Mouse (Mus musculus): ENCODE measurements around the gene Naa40. TPM values are rescaled to one million over a fixed set of nuclear protein-coding genes. Genes with fewer than 3 reads are reported as not detected.

The Naa40 gene
- polyA plus RNA-seq, 1 experiment from 2014 or later = 93.2 TPM

DNA sequence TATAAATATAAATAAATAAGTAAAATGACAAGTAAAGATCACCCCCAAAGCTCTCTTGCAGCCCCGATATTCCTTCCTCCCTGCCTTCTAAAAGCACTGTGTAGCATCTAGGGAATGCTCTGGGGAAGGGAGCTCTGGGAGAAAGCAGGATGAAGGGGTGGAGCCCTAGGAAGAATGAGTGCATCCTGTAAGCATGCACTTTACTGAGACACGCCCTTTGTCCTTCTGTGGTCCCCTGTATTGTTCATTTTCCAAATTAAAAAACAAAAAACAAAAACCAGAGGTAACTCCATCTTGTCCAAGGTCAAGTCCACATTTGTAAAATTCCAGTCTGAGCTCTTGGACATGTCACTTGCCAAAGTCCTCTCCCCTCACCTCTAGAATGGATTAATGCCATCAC, 36.1 kb downstream of the Naa40 start:
- no peak for DNase-seq (ENCODE audit: low spot score)
- Histone ChIP-seq H3K27ac (replicated peaks) (peak overlapping the region; percentile 97; the same call in 1 of the 2 replicates), H3K4me3 (peak overlapping the region; percentile 71), H3K9me3 (no peaks in the 10 kb centered on the region), H3K36me3 (replicated peaks) (peaks cover 49% of the 10 kb centered on the region), H3K27me3 (replicated peaks; ENCODE audit: low read depth, poor library complexity, severe bottlenecking) (no peaks in the 10 kb centered on the region), H3K4me1 (peaks cover 25% of the 10 kb centered on the region)
- WGBS = 67% methylated on average over 2 of the region's 2 CpGs

GRCm38 (mm10) chr19:7200427-7200826, 40.6 kb downstream of the Naa40 start:
- no peak for DNase-seq (ENCODE audit: low spot score)
- H3K9me3 ChIP-seq = no peaks in the 10 kb centered on the region
- H3K27ac ChIP-seq (replicated peaks) = no peak overlapping the region
- peaks cover 48% of the 10 kb centered on the region for H3K4me1 ChIP-seq
- 67% methylated on average over 1 of the region's 1 CpGs for WGBS
- peaks cover 78% of the 10 kb centered on the region for H3K36me3 ChIP-seq (replicated peaks)
- no peak overlapping the region for H3K4me3 ChIP-seq
- no peaks in the 10 kb centered on the region for H3K27me3 ChIP-seq (replicated peaks; ENCODE audit: low read depth, poor library complexity, severe bottlenecking)

- Histone ChIP-seq H3K27ac (replicated peaks) (no peak overlapping the region), H3K27me3 (replicated peaks; ENCODE audit: low read depth, poor library complexity, severe bottlenecking) (no peaks in the 10 kb centered on the region), H3K9me3 (no peaks in the 10 kb centered on the region), H3K4me1 (peaks cover 39% of the 10 kb centered on the region), H3K36me3 (replicated peaks) (peaks cover 73% of the 10 kb centered on the region), H3K4me3 (no peak overlapping the region)
- WGBS = 94% methylated on average over 13 of the region's 13 CpGs
- DNase-seq (ENCODE audit: low spot score) = no peak
Measured at GRCm38 (mm10) chr19:7199089-7199488, 41.9 kb downstream of the Naa40 start.

DNA sequence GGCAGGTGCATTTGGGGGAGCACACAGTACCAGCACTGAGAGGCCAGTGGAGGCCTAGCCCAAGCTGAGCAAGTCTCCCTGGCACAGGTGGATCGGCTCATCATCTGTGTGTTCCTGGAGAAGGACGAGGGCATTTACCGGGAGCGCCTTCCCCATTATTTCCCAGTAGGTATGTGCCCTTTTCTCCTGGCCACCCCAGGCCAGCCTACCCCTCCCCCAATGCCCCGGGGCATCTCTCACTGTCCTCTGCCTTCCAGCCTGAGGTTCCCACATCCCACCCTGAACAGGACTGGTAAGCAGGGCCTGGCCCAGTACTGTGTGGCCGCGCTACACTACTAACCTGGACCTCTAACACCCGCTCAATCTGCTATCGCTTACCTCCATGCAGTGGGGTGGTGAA, 43.5 kb downstream of the Naa40 start:
- Histone ChIP-seq H3K36me3 (replicated peaks) (peaks cover 57% of the 10 kb centered on the region), H3K9me3 (no peaks in the 10 kb centered on the region), H3K4me1 (peaks cover 36% of the 10 kb centered on the region), H3K27me3 (replicated peaks; ENCODE audit: low read depth, poor library complexity, severe bottlenecking) (no peaks in the 10 kb centered on the region; the same call in 1 of the 2 replicates), H3K27ac (replicated peaks) (no peak overlapping the region), H3K4me3 (no peak overlapping the region)
- DNase-seq (ENCODE audit: low spot score) = peak; percentile 29
- WGBS = 84% methylated on average over 9 of the region's 9 CpGs

DNA sequence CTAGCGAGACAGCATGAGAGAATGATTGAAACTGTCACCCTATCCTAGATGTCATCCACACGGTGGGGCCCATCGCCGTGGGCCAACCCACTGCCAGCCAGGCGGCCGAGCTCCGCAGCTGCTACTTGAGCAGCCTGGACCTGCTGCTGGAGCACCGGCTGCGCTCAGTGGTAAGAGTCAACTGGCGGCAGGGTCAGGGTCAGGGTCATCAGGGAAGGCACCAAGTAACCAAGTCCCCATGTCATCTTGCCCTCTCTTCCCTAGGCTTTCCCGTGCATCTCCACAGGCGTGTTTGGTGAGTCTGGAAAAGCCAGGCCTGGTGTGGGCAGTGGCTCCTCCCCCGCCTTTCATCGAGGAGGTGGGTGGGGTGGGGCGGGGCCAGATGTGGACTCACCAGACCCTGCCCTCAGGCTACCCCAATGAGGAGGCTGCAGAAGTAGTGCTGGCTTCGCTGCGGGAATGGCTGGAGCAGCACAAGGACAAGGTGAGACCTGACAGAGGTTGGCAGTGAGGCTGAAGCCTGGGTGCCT, 44.2 kb downstream of the Naa40 start:
- WGBS = 10% methylated on average over 17 of the region's 17 CpGs
- Histone ChIP-seq H3K9me3 (no peaks in the 10 kb centered on the region), H3K36me3 (replicated peaks) (peaks cover 51% of the 10 kb centered on the region), H3K4me3 (0 out of 2 replicates have a peak overlapping the region, but pooled peaks have one; percentile 1), H3K27ac (replicated peaks) (no peak overlapping the region), H3K27me3 (replicated peaks; ENCODE audit: low read depth, poor library complexity, severe bottlenecking) (peaks cover 3% of the 10 kb centered on the region), H3K4me1 (peaks cover 40% of the 10 kb centered on the region)
- DNase-seq (ENCODE audit: low spot score) = peak; percentile 80

- H3K36me3 ChIP-seq (replicated peaks) = peaks cover 45% of the 10 kb centered on the region
- H3K4me3 ChIP-seq = peak overlapping the region; percentile 14; the same call in 1 of the 2 replicates
- 18% methylated on average over 33 of the region's 33 CpGs for WGBS
- no peak overlapping the region for H3K27ac ChIP-seq (replicated peaks)
- peaks cover 44% of the 10 kb centered on the region for H3K4me1 ChIP-seq
- H3K9me3 ChIP-seq = no peaks in the 10 kb centered on the region
- DNase-seq (ENCODE audit: low spot score) = peak; percentile 84
- H3K27me3 ChIP-seq (replicated peaks; ENCODE audit: low read depth, poor library complexity, severe bottlenecking) = peaks cover 7% of the 10 kb centered on the region
Measured at GRCm38 (mm10) chr19:7195900-7196728, 44.9 kb downstream of the Naa40 start.

GRCm38 (mm10) chr19:7192561-7192967, 48.4 kb downstream of the Naa40 start:
- no peak overlapping the region for H3K4me3 ChIP-seq
- peaks cover 9% of the 10 kb centered on the region for H3K36me3 ChIP-seq (replicated peaks)
- peaks cover 33% of the 10 kb centered on the region for H3K27me3 ChIP-seq (replicated peaks; ENCODE audit: low read depth, poor library complexity, severe bottlenecking)

DNA sequence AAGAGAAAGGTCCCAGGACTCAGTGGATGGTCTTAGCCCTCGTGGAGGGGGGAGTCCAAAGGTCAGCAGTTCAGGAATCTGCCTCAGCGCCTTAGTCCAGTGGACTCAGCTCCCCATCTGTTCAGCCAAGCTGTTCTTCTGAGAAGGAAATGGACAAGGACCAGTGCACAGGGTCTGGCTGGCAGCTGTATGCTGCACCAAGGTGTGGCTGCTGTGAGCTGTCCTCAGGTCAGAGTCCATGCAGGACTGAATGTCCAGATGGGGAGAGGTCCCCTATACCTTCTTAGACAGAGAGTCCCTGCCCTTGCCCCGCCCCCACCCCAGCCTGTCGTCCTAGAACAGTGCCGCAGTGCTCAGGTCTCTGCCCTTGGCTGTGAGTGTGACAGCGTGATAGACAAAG, 49.3 kb downstream of the Naa40 start:
- Histone ChIP-seq H3K4me1 (peaks cover 46% of the 10 kb centered on the region), H3K27me3 (replicated peaks; ENCODE audit: low read depth, poor library complexity, severe bottlenecking) (peaks cover 43% of the 10 kb centered on the region), H3K9me3 (no peaks in the 10 kb centered on the region), H3K27ac (replicated peaks) (0 out of 2 replicates have a peak overlapping the region, but pooled peaks have one; percentile 7), H3K36me3 (replicated peaks) (no peaks in the 10 kb centered on the region; the same call in 1 of the 2 replicates), H3K4me3 (no peak overlapping the region)
- DNase-seq (ENCODE audit: low spot score) = no peak
- 46% methylated on average over 6 of the region's 6 CpGs for WGBS

More at GRCm38 (mm10) chr19:7192561-7192967, 48.4 kb downstream of the Naa40 start:
- Histone ChIP-seq H3K9me3 (no peaks in the 10 kb centered on the region), H3K4me1 (peaks cover 46% of the 10 kb centered on the region), H3K27ac (replicated peaks) (no peak overlapping the region; the same call in 1 of the 2 replicates)
- DNase-seq (ENCODE audit: low spot score) = no peak
- WGBS = 63% methylated on average over 2 of the region's 2 CpGs

GRCm38 (mm10) chr19:7190986-7191385, 50.0 kb downstream of the Naa40 start:
- Histone ChIP-seq H3K27ac (replicated peaks) (no peak overlapping the region), H3K4me1 (peaks cover 46% of the 10 kb centered on the region), H3K36me3 (replicated peaks) (no peaks in the 10 kb centered on the region), H3K9me3 (no peaks in the 10 kb centered on the region), H3K4me3 (no peak overlapping the region), H3K27me3 (replicated peaks; ENCODE audit: low read depth, poor library complexity, severe bottlenecking) (peaks cover 49% of the 10 kb centered on the region)
- no peak for DNase-seq (ENCODE audit: low spot score)
- WGBS = 75% methylated on average over 5 of the region's 5 CpGs

DNA sequence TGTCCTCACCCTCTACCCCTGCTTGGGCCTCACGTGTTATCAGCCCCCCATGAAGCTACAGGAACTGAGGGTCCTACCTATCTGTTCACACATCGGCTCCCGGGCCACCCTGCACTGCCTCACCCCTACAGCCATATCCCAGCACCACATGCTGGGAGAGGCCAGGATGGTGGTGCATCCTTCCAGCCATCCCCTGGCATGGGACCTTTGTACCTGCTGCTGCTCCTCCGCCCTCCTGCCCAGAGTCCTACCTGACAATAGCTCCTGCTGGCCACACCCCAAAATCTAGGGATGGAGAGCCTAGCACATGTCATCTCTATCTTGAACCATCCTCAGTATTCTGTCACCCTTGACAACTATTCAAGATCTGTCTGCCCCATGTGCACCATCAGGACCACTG, 52.0 kb downstream of the Naa40 start:
- Histone ChIP-seq H3K9me3 (no peaks in the 10 kb centered on the region), H3K4me1 (peaks cover 49% of the 10 kb centered on the region), H3K27ac (replicated peaks) (no peak overlapping the region), H3K27me3 (replicated peaks; ENCODE audit: low read depth, poor library complexity, severe bottlenecking) (peaks cover 68% of the 10 kb centered on the region), H3K4me3 (no peak overlapping the region), H3K36me3 (replicated peaks) (no peaks in the 10 kb centered on the region)
- DNase-seq (ENCODE audit: low spot score) = no peak
- 81% methylated on average over 4 of the region's 4 CpGs for WGBS

DNA sequence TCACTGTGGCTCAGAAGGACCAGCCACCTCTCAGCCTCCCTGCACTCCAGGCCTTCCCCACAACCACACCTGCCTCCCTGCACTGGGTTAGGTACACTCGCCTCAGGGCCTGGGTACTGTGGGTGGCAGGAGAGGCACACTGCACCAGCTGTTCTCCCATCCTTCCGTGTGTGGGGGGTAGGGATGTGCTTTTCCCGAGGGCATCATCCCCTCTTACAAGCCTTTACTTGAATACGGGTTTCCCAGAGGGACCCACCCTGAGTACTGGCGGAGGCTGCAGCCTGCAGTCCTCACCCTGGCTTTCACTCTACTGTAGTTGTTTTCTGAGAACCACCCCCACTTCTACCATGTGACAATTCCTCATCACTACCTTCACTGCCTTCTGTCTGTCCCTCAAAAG, 53.8 kb downstream of the Naa40 start:
- DNase-seq (ENCODE audit: low spot score) = no peak
- WGBS = 54% methylated on average over 5 of the region's 5 CpGs
- Histone ChIP-seq H3K36me3 (replicated peaks) (no peaks in the 10 kb centered on the region), H3K4me3 (no peak overlapping the region), H3K27ac (replicated peaks) (0 out of 2 replicates have a peak overlapping the region, but pooled peaks have one; percentile 35), H3K4me1 (peaks cover 67% of the 10 kb centered on the region), H3K27me3 (replicated peaks; ENCODE audit: low read depth, poor library complexity, severe bottlenecking) (peaks cover 86% of the 10 kb centered on the region), H3K9me3 (no peaks in the 10 kb centered on the region)

DNA sequence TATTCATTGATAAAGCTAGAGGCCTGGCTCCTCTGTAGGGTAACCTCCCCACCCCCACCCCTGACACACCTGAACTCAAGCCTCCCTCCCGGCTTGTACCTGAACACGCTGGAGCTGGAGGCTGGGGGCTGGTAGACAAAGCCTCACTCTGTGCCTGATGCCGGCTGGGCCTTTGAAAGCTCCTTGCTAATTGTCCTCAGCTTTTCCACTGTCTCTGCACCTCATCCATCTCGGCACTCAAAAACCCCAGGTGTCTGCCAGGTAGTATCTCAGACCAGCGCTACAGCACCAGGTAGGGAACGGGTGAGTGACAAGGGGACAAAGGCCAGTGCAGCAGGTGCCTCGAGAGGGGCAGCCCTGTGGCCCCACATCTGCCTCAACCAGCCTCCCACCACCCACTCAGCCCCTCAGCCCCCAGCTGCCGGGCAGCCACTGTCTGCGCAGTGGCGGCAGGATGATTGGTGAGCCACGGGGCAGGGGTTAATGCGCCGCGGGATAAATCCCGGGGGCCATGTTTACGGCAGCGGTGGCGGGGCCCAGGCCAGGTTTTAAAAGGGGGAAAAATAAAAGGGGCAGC, 55.2 kb downstream of the Naa40 start:
- peak; percentile 45 for DNase-seq (ENCODE audit: low spot score)
- Histone ChIP-seq H3K27me3 (replicated peaks; ENCODE audit: low read depth, poor library complexity, severe bottlenecking) (peaks cover 90% of the 10 kb centered on the region), H3K4me3 (peak overlapping the region; percentile 41)

More for the DNA sequence above, 55.2 kb downstream of the Naa40 start:
- WGBS = 3% methylated on average over 18 of the region's 18 CpGs
- H3K9me3 ChIP-seq = no peaks in the 10 kb centered on the region
- H3K4me1 ChIP-seq = peaks cover 72% of the 10 kb centered on the region
- no peaks in the 10 kb centered on the region for H3K36me3 ChIP-seq (replicated peaks)
- peak overlapping the region; percentile 75 for H3K27ac ChIP-seq (replicated peaks)
